12 mouse cellular contexts compared by ENCODE assay signal in genomic region chr9:96790389-96791007, GRCm38 (mm10). TPM values are rescaled to one million over a fixed set of nuclear protein-coding genes. Genes with fewer than 3 reads are reported as not detected.
A peak's percentile ranks its signal among the peaks of the same experiment; 100 is the strongest.
DNase-seq lines count a peak whose midpoint lies in the region; ATAC-seq and TF ChIP-seq lines count a peak whose summit lies in the region.
"Had no signal": no experiment of that assay in that cellular context is flagged by ENCODE, and none has a peak within 500 bp of the region (broad histone marks: within the 10 kb centered on the region; RNA-seq: fewer than 3 reads in every experiment).

No protein-coding gene starts in this region.

- H3K9ac ChIP-seq in MEL (ENCODE audit: control insufficient read depth, low read depth, low read length, poor library complexity, severe bottlenecking): no peak overlapping the region
- H3K9ac ChIP-seq: forebrain, embryonic 13.5 days had no signal

- no peaks in the 10 kb centered on the region for H3K27me3 ChIP-seq in MEL (ENCODE audit: control insufficient read depth in 1 of 2, insufficient read depth in 2 of 2, low read length in 2 of 2)
- H3K27me3 ChIP-seq: forebrain, embryonic 13.5 days had no signal

- H3K79me2 ChIP-seq in MEL (ENCODE audit: control insufficient read depth, insufficient read depth, low read length, poor library complexity): no peaks in the 10 kb centered on the region

- DNase-seq in embryo, embryonic 10 days (ENCODE audit: low spot score): peak; percentile 42
- DNase-seq in embryo, embryonic 11 days: no peak
- DNase-seq in layer of hippocampus, adult 2 months (ENCODE audit: low spot score in 2 of 2): no peak
- DNase-seq in layer of hippocampus, adult 11-12 months (ENCODE audit: low spot score): no peak
- peak; percentile 56 for DNase-seq in 3T3-L1 (ENCODE audit: low read depth, low spot score)
- peak; percentile 73 for DNase-seq in MEL (ENCODE audit: low read depth, low spot score)
- no peak for DNase-seq in urinary bladder, adult 18-20 months (ENCODE audit: low spot score in 2 of 2)
- DNase-seq: kidney, postnatal 14 days; lung, adult 18-20 months; right cerebral cortex, postnatal 4 days had no signal

- no peak for TF ChIP-seq POLR2A in MEL (IDR thresholded peaks at IDR 0.05; ENCODE audit: control insufficient read depth in 1 of 2, insufficient read depth in 1 of 2, low read depth in 1 of 2, low read length in 2 of 2, poor library complexity in 1 of 2)

- no peak for ATAC-seq in megakaryocyte, adult 5-6 weeks (ENCODE audit: poor library complexity, severe bottlenecking)
- ATAC-seq: forebrain, embryonic 13.5 days had no signal

- peak; percentile 42 for TF ChIP-seq RAD21 in MEL (IDR thresholded peaks at IDR 0.05; ENCODE audit: low read depth, low read length)

- H3K4me3 ChIP-seq in layer of hippocampus, adult 2 months: no peak overlapping the region
- no peak overlapping the region for H3K4me3 ChIP-seq in MEL (ENCODE audit: control insufficient read depth in 1 of 2, insufficient read depth in 1 of 2, low read depth in 2 of 2, low read length in 2 of 2)
- H3K4me3 ChIP-seq: forebrain, embryonic 13.5 days had no signal

- peaks cover 11 to 39% of the 10 kb centered on the region in 2 experiments for H3K4me1 ChIP-seq in MEL (ENCODE audit: control insufficient read depth in 1 of 2, insufficient read depth in 2 of 2, low read length in 2 of 2)

- peak; percentile 17 to 24; a peak in 1 of 4 replicates for TF ChIP-seq EP300 in MEL (IDR thresholded peaks at IDR 0.05; ENCODE audit: low read depth in 1 of 2, low read length in 2 of 2)

- no peaks in the 10 kb centered on the region for H3K9me3 ChIP-seq in MEL (replicated peaks; ENCODE audit: insufficient read depth, low read length)
- H3K9me3 ChIP-seq: forebrain, embryonic 13.5 days had no signal

- no peak overlapping the region for H3K27ac ChIP-seq in layer of hippocampus, adult 2 months
- no peak overlapping the region for H3K27ac ChIP-seq in MEL (ENCODE audit: control insufficient read depth, low read depth, low read length)
- H3K27ac ChIP-seq: forebrain, embryonic 13.5 days had no signal

- H3K36me3 ChIP-seq in MEL (ENCODE audit: control insufficient read depth in 1 of 2, insufficient read depth in 2 of 2, low read length in 2 of 2): peaks cover 0 to 38% of the 10 kb centered on the region in 2 experiments; a peak in 2 of 4 replicates

- peak; percentile 57 for TF ChIP-seq CTCF in layer of hippocampus, adult 2 months (conservative IDR thresholded peaks at IDR 0.05)
- peak; percentile 66 to 72 (median 71) for TF ChIP-seq CTCF in MEL (IDR thresholded peaks at IDR 0.05 in 2 of 3, conservative IDR thresholded peaks at IDR 0.05 in 1 of 3; ENCODE audit: control insufficient read depth in 1 of 3, insufficient read depth in 1 of 3, low read depth in 2 of 3, low read length in 3 of 3, poor library complexity in 1 of 3, severe bottlenecking in 1 of 3)

TF ChIP-seq in MEL, 35 proteins besides CTCF, POLR2A, EP300 and RAD21:
- TF ChIP-seq JUND (IDR thresholded peaks at IDR 0.05; ENCODE audit: low read depth, low read length) (no peak), ETS1 (IDR thresholded peaks at IDR 0.05; ENCODE audit: low read depth, low read length) (peak; percentile 36; the same call in 1 of the 2 replicates), POLR2AphosphoS5 (IDR thresholded peaks at IDR 0.05; ENCODE audit: borderline replicate concordance, low read depth, low read length) (no peak), HCFC1 (IDR thresholded peaks at IDR 0.05; ENCODE audit: low read depth, low read length) (peak; percentile 19; the same call in 1 of the 2 replicates), MAFK (IDR thresholded peaks at IDR 0.05; ENCODE audit: borderline replicate concordance, low read depth, low read length) (no peak), ZMIZ1 (IDR thresholded peaks at IDR 0.05; ENCODE audit: low read depth, low read length) (no peak), MYB (IDR thresholded peaks at IDR 0.05; ENCODE audit: low read depth, low read length) (no peak), ZC3H11A (IDR thresholded peaks at IDR 0.05; ENCODE audit: low read depth, low read length) (peak; percentile 45; the same call in 1 of the 2 replicates), USF1 (IDR thresholded peaks at IDR 0.05; ENCODE audit: low read depth, low read length) (peak; percentile 63; the same call in 1 of the 2 replicates), TBP (IDR thresholded peaks at IDR 0.05; ENCODE audit: low read depth, low read length) (no peak), TCF12 (IDR thresholded peaks at IDR 0.05; ENCODE audit: low read depth, low read length) (no peak), ELF1 (IDR thresholded peaks at IDR 0.05; ENCODE audit: low read depth, low read length) (no peak), MAZ (IDR thresholded peaks at IDR 0.05; ENCODE audit: low read depth, low read length) (no peak), CHD2 (IDR thresholded peaks at IDR 0.05; ENCODE audit: low read length) (no peak), ZKSCAN1 (IDR thresholded peaks at IDR 0.05; ENCODE audit: low read depth, low read length) (no peak), UBTF (IDR thresholded peaks at IDR 0.05; ENCODE audit: borderline replicate concordance, insufficient read depth, low read depth, low read length) (no peak), E2F4 (IDR thresholded peaks at IDR 0.05; ENCODE audit: borderline replicate concordance, low read depth, low read length) (no peak), CHD1 (IDR thresholded peaks at IDR 0.05; ENCODE audit: low read depth, low read length) (no peak), MXI1 (IDR thresholded peaks at IDR 0.05; ENCODE audit: low read depth, low read length) (peak; percentile 54), RCOR1 (IDR thresholded peaks at IDR 0.05; ENCODE audit: low read depth, low read length) (no peak), SMC3 (IDR thresholded peaks at IDR 0.05; ENCODE audit: low read depth, low read length) (peak; percentile 69), SIN3A (IDR thresholded peaks at IDR 0.05; ENCODE audit: low read length) (no peak), GATA1 (IDR thresholded peaks at IDR 0.05; ENCODE audit: low read depth, low read length) (peak; percentile 78), GABPA (IDR thresholded peaks at IDR 0.05; ENCODE audit: low read depth, low read length) (no peak), POLR2AphosphoS2 (IDR thresholded peaks at IDR 0.05; ENCODE audit: low read length) (no peak), KAT2A (conservative IDR thresholded peaks at IDR 0.05; ENCODE audit: low read depth, low read length) (no peak), MEF2A (IDR thresholded peaks at IDR 0.05; ENCODE audit: extremely low read depth, insufficient replicate concordance, low read depth, low read length, poor library complexity, severe bottlenecking) (no peak), NELFE (IDR thresholded peaks at IDR 0.05; ENCODE audit: low read depth, low read length) (no peak), MYC (IDR thresholded peaks at IDR 0.05; ENCODE audit: low read depth, low read length) (peak; percentile 77; the same call in 1 of the 2 replicates), MAX (IDR thresholded peaks at IDR 0.05; ENCODE audit: low read length) (0 out of 2 replicates have a peak, but pooled peaks have one; percentile 36), USF2 (IDR thresholded peaks at IDR 0.05; ENCODE audit: borderline replicate concordance in 1 of 2, insufficient read depth in 1 of 2, low read depth in 1 of 2, low read length in 2 of 2) (no peak), ZNF384 (IDR thresholded peaks at IDR 0.05; ENCODE audit: low read depth, low read length) (peak; percentile 94), TAL1 (IDR thresholded peaks at IDR 0.05; ENCODE audit: low read length) (0 out of 2 replicates have a peak, but pooled peaks have one; percentile 4), NRF1 (IDR thresholded peaks at IDR 0.05; ENCODE audit: insufficient read depth, low read depth, low read length, poor library complexity, severe bottlenecking) (no peak), BHLHE40 (IDR thresholded peaks at IDR 0.05; ENCODE audit: borderline replicate concordance, low read depth, low read length) (0 out of 2 replicates have a peak, but pooled peaks have one; percentile 9)

RNA-seq across cellular contexts. Expression of gene Zbtb38, which starts 37.9 kb away (rescaled TPM):
- total RNA-seq in layer of hippocampus, adult 2 months (2021): 10 to 100 TPM; 57.9 to 65.3 TPM
- 10.9 TPM in 2 replicates for total RNA-seq in MEL (2012; rRNA removed)
- 10 to 100 TPM; 12.2 to 65.0 TPM for polyA plus RNA-seq in MEL (2012; ENCODE audit: insufficient read depth in 1 of 2, insufficient read length in 2 of 2, low read depth in 1 of 2, low replicate concordance in 2 of 2, missing spikeins in 1 of 2)
- 13.6 and 18.9 TPM in 2 replicates for total RNA-seq in megakaryocyte, adult 5-6 weeks (2015)
- 18.7 and 19.8 TPM in 2 replicates for total RNA-seq in megakaryocyte, adult 5-6 weeks (2017)

Comparison
In these comparisons a context has a peak if more than half of its experiments do, and no peak if none do; other contexts are left out.
1. DNase-seq: peak in embryo, embryonic 10 days (single experiment), 3T3-L1 (single experiment) and MEL (single experiment); none in embryo, embryonic 11 days (single experiment), layer of hippocampus, adult 2 months (0 of 2), layer of hippocampus, adult 11-12 months (single experiment) and urinary bladder, adult 18-20 months (0 of 2).